Mouse (Mus musculus): Measurements from ENCODE around the gene Cstl1. TPM values are rescaled to one million over a fixed set of nuclear protein-coding genes. Genes with fewer than 3 reads are reported as not detected.
A peak's percentile ranks its signal among the peaks of the same experiment; 100 is the strongest.

Cstl1 gene
- not detected in 2 replicates for polyA plus RNA-seq (2014; fragmentation: Nextera tagmentation; extraction: Ambion mirVana)

GRCm38 (mm10) chr2:148750058-148750457 lies at the start of gene Cstl1:
Gene Cstl1, plus strand, starts transcription at chr2:148750358.
- WGBS: 77% methylated on average over 1 of the region's 1 CpGs

DNA sequence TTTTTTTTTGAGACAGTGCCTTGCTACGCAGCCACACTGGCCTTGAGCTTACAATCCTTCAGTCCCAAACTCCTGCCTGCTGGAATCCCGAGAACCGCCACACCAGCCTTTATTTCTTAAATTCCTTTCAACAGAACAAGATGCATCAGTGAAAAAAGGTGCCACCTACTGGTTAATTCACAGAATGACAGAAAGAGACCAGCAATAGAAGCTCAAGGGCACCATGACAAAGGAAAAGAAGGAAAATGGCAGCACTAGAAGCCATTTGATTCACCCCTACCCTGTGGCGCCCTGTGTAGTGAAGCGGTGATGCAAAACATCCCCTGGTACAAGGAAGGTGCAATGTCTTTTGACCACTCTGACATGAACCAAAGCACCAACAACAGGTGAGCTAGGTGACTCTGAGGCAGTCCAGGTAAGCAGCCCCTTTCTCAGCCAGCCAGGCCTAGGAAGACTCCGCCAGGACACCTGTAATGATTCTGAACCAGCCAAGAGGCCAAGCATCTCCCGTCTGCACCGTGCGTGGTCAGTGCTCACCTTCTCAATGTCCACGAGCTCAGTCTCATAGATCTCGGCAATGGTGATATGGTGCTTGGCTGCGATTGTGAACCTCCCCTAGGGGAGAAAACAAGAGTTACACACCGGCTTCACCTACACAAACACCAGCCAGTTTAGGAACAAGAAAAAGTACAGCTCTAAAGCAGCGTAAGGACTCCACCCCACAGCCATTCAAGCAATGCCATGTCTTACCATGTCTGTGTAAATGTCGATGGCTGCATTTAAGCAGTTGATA lies 43.6 kb upstream of the Cstl1 start:
- Histone ChIP-seq H3K4me2 (ENCODE audit: low read depth, low read length) (no peak overlapping the region), H3K4me3 (ENCODE audit: low read depth, low read length) (no peak overlapping the region), H3K27me3 (ENCODE audit: control insufficient read depth, insufficient read depth, low read length) (no peaks in the 10 kb centered on the region), H3K9me3 (ENCODE audit: control insufficient read depth, low read length) (no peaks in the 10 kb centered on the region), H3K9ac (replicated peaks; ENCODE audit: low read depth, low read length) (no peak overlapping the region), H3K27ac (ENCODE audit: low read depth, low read length) (no peak overlapping the region), H3K4me1 (ENCODE audit: control insufficient read depth, insufficient read depth, low read length) (no peaks in the 10 kb centered on the region), H3K36me3 (ENCODE audit: control insufficient read depth, insufficient read depth, low read length) (peaks cover 12% of the 10 kb centered on the region; the same call in 1 of the 2 replicates)
- ATAC-seq (ENCODE audit: low read depth): peak; percentile 72; the same call in 1 of the 2 replicates
- 75% methylated on average over 15 of the region's 15 CpGs for WGBS

More at GRCm38 (mm10) chr2:148750058-148750457, at the start of gene Cstl1:
- H3K4me1 ChIP-seq (ENCODE audit: control insufficient read depth, insufficient read depth, low read length): no peaks in the 10 kb centered on the region
- no peaks in the 10 kb centered on the region for H3K36me3 ChIP-seq (ENCODE audit: control insufficient read depth, insufficient read depth, low read length)
- no peak within 1 kb of the TSS for H3K4me2 ChIP-seq (ENCODE audit: low read depth, low read length)
- no peaks in the 10 kb centered on the region for H3K9me3 ChIP-seq (ENCODE audit: control insufficient read depth, low read length)
- H3K4me3 ChIP-seq (ENCODE audit: low read depth, low read length): no peak within 1 kb of the TSS
- H3K27me3 ChIP-seq (ENCODE audit: control insufficient read depth, insufficient read depth, low read length): no peaks in the 10 kb centered on the region
- ATAC-seq (ENCODE audit: low read depth): no peak
- no peak within 1 kb of the TSS for H3K9ac ChIP-seq (replicated peaks; ENCODE audit: low read depth, low read length)
- no peak within 1 kb of the TSS for H3K27ac ChIP-seq (ENCODE audit: low read depth, low read length)

DNA sequence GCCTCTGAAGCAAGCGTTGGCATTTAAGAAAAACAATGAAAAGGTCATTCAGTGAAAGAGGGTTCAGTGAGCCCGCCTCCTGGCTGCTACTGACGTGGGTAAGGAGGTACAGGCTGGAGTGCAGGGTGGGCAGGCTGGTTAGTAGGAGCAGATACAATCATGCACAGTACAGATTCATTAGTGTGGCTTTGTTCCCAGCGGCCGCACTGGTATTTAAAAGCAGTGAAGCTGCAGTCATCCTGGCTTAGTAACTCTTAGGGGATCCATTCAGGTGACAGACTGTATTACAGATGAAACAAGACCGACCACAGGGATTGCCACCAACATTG lies 43.0 kb upstream of the Cstl1 start:
- Histone ChIP-seq H3K9me3 (ENCODE audit: control insufficient read depth, low read length) (no peaks in the 10 kb centered on the region), H3K9ac (replicated peaks; ENCODE audit: low read depth, low read length) (no peak overlapping the region), H3K27ac (ENCODE audit: low read depth, low read length) (no peak overlapping the region), H3K27me3 (ENCODE audit: control insufficient read depth, insufficient read depth, low read length) (no peaks in the 10 kb centered on the region), H3K4me2 (ENCODE audit: low read depth, low read length) (no peak overlapping the region), H3K4me3 (ENCODE audit: low read depth, low read length) (no peak overlapping the region), H3K36me3 (ENCODE audit: control insufficient read depth, insufficient read depth, low read length) (peaks cover 15% of the 10 kb centered on the region; the same call in 1 of the 2 replicates), H3K4me1 (ENCODE audit: control insufficient read depth, insufficient read depth, low read length) (no peaks in the 10 kb centered on the region)
- 49% methylated on average over 6 of the region's 6 CpGs for WGBS
- peak; percentile 64; the same call in 1 of the 2 replicates for ATAC-seq (ENCODE audit: low read depth)

GRCm38 (mm10) chr2:148712326-148712725 lies 37.8 kb upstream of the Cstl1 start:
- H3K4me3 ChIP-seq (ENCODE audit: low read depth, low read length): no peak overlapping the region
- no peaks in the 10 kb centered on the region for H3K9me3 ChIP-seq (ENCODE audit: control insufficient read depth, low read length)
- no peak overlapping the region for H3K27ac ChIP-seq (ENCODE audit: low read depth, low read length)
- H3K36me3 ChIP-seq (ENCODE audit: control insufficient read depth, insufficient read depth, low read length): peaks cover 12% of the 10 kb centered on the region; the same call in 1 of the 2 replicates
- H3K27me3 ChIP-seq (ENCODE audit: control insufficient read depth, insufficient read depth, low read length): no peaks in the 10 kb centered on the region
- no peaks in the 10 kb centered on the region for H3K4me1 ChIP-seq (ENCODE audit: control insufficient read depth, insufficient read depth, low read length)
- 81% methylated on average over 3 of the region's 3 CpGs for WGBS
- ATAC-seq (ENCODE audit: low read depth): no peak
- no peak overlapping the region for H3K4me2 ChIP-seq (ENCODE audit: low read depth, low read length)
- no peak overlapping the region for H3K9ac ChIP-seq (replicated peaks; ENCODE audit: low read depth, low read length)

DNA sequence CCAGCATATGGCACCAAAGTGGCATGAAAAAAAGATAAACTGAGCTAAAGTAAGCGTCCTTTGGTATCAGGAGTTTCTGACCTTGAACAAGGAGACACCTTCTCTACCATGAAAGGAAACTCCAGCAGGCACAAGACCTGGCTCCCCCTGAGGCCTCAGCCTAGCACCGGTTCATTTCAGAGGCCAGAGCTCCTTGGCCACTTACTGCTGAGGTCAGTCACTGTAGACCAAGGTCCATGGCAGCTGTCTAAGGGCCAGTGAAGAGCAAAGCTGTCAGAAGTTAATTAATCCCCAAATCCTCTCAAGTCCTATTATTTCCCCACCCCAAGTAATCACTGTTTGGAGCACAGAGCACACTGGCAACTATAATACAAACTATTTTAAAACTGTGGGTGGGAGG lies 33.1 kb upstream of the Cstl1 start:
- WGBS: 90% methylated on average over 2 of the region's 2 CpGs
- no peak for ATAC-seq (ENCODE audit: low read depth)

GRCm38 (mm10) chr2:148719271-148719995 lies 30.7 kb upstream of the Cstl1 start:
- H3K27me3 ChIP-seq (ENCODE audit: control insufficient read depth, insufficient read depth, low read length): no peaks in the 10 kb centered on the region
- 59% methylated on average over 2 of the region's 2 CpGs for WGBS
- H3K36me3 ChIP-seq (ENCODE audit: control insufficient read depth, insufficient read depth, low read length): no peaks in the 10 kb centered on the region
- peak; percentile 79; the same call in 1 of the 2 replicates for ATAC-seq (ENCODE audit: low read depth)
- no peak overlapping the region for H3K27ac ChIP-seq (ENCODE audit: low read depth, low read length)
- no peaks in the 10 kb centered on the region for H3K4me1 ChIP-seq (ENCODE audit: control insufficient read depth, insufficient read depth, low read length)
- H3K4me3 ChIP-seq (ENCODE audit: low read depth, low read length): no peak overlapping the region
- no peak overlapping the region for H3K4me2 ChIP-seq (ENCODE audit: low read depth, low read length)
- no peaks in the 10 kb centered on the region for H3K9me3 ChIP-seq (ENCODE audit: control insufficient read depth, low read length)
- H3K9ac ChIP-seq (replicated peaks; ENCODE audit: low read depth, low read length): no peak overlapping the region

More for the DNA sequence above, 33.1 kb upstream of the Cstl1 start:
- Histone ChIP-seq H3K4me2 (ENCODE audit: low read depth, low read length) (no peak overlapping the region), H3K27me3 (ENCODE audit: control insufficient read depth, insufficient read depth, low read length) (no peaks in the 10 kb centered on the region), H3K36me3 (ENCODE audit: control insufficient read depth, insufficient read depth, low read length) (no peaks in the 10 kb centered on the region), H3K4me1 (ENCODE audit: control insufficient read depth, insufficient read depth, low read length) (no peaks in the 10 kb centered on the region), H3K4me3 (ENCODE audit: low read depth, low read length) (no peak overlapping the region), H3K27ac (ENCODE audit: low read depth, low read length) (no peak overlapping the region), H3K9me3 (ENCODE audit: control insufficient read depth, low read length) (no peaks in the 10 kb centered on the region), H3K9ac (replicated peaks; ENCODE audit: low read depth, low read length) (no peak overlapping the region)

GRCm38 (mm10) chr2:148731614-148732326 lies 18.4 kb upstream of the Cstl1 start:
- ATAC-seq (ENCODE audit: low read depth): peak; percentile 79
- Histone ChIP-seq H3K9me3 (ENCODE audit: control insufficient read depth, low read length) (no peaks in the 10 kb centered on the region), H3K27me3 (ENCODE audit: control insufficient read depth, insufficient read depth, low read length) (no peaks in the 10 kb centered on the region), H3K4me3 (ENCODE audit: low read depth, low read length) (peak overlapping the region; percentile 73), H3K9ac (replicated peaks; ENCODE audit: low read depth, low read length) (peak overlapping the region; percentile 87), H3K27ac (ENCODE audit: low read depth, low read length) (no peak overlapping the region), H3K4me2 (ENCODE audit: low read depth, low read length) (peak overlapping the region; percentile 92), H3K36me3 (ENCODE audit: control insufficient read depth, insufficient read depth, low read length) (no peaks in the 10 kb centered on the region), H3K4me1 (ENCODE audit: control insufficient read depth, insufficient read depth, low read length) (0 out of 2 replicates have a peak, but pooled peaks cover 3% of the 10 kb centered on the region)
- WGBS: 1% methylated on average over 30 of the region's 35 CpGs

- Histone ChIP-seq H3K4me3 (ENCODE audit: low read depth, low read length) (peak within 1 kb of the TSS; percentile 73), H3K36me3 (ENCODE audit: control insufficient read depth, insufficient read depth, low read length) (no peaks in the 10 kb centered on the region), H3K9me3 (ENCODE audit: control insufficient read depth, low read length) (no peaks in the 10 kb centered on the region), H3K4me1 (ENCODE audit: control insufficient read depth, insufficient read depth, low read length) (0 out of 2 replicates have a peak, but pooled peaks cover 3% of the 10 kb centered on the region), H3K27me3 (ENCODE audit: control insufficient read depth, insufficient read depth, low read length) (no peaks in the 10 kb centered on the region), H3K4me2 (ENCODE audit: low read depth, low read length) (peak within 1 kb of the TSS; percentile 92), H3K27ac (ENCODE audit: low read depth, low read length) (no peak within 1 kb of the TSS), H3K9ac (replicated peaks; ENCODE audit: low read depth, low read length) (peak within 1 kb of the TSS; percentile 87)
- 4% methylated on average over 17 of the region's 18 CpGs for WGBS
- ATAC-seq (ENCODE audit: low read depth): peak; percentile 100
These were observed 17.7 kb upstream of the Cstl1 start, which contains the start of gene Napb for GRCm38 (mm10) chr2:148732327-148733000. Gene Napb, minus strand, starts transcription at chr2:148732467.
